Mouse (Mus musculus) hindbrain, postnatal 0 days (tissue): Measurements from ENCODE around the gene Gpd1l. TPM values are rescaled to one million over a fixed set of nuclear protein-coding genes. Genes with fewer than 3 reads are reported as not detected.

Source experiments
- ATAC-seq: fragments of 200-750 bp; cut with Nextera tagmentation; 2 replicates; pipeline ENCODE4 v1.8.0; 2017; ENCODE audit warnings: mild to moderate bottlenecking, moderate TSS enrichment, moderate library complexity
- DNase-seq: peaks from one replicate; pipeline ENCODE4 v3.0.0-alpha.2; 2015; ENCODE audit warnings: low spot score
- H3K27ac ChIP-seq: fragments of 300-500 bp; sonication (generic); 2 replicates; pipeline ENCODE4 v1.5.1; 2014; ENCODE audit warnings: mild to moderate bottlenecking
- H3K27me3 ChIP-seq: fragments of 300-500 bp; sonication (generic); 2 replicates; pipeline ENCODE4 v1.6.1; 2014; ENCODE audit warnings: low read length, mixed read lengths; ENCODE audit not compliant: insufficient read depth
- H3K36me3 ChIP-seq: fragments of 300-500 bp; sonication (generic); 2 replicates; pipeline ENCODE4 v1.6.1; 2014; ENCODE audit warnings: low read length, mixed read lengths; ENCODE audit not compliant: insufficient read depth
- H3K4me1 ChIP-seq: fragments of 300-500 bp; sonication (generic); 2 replicates; pipeline ENCODE4 v1.6.1; 2014; ENCODE audit warnings: antibody characterized with exemption, low read length, mixed read lengths; ENCODE audit not compliant: insufficient read depth
- H3K4me2 ChIP-seq: fragments of 300-500 bp; sonication (generic); 2 replicates; pipeline ENCODE4 v1.6.1; 2014; ENCODE audit warnings: low read depth, mild to moderate bottlenecking, low read length, moderate library complexity, mixed read lengths
- H3K4me3 ChIP-seq: fragments of 300-500 bp; sonication (generic); 2 replicates; pipeline ENCODE4 v1.5.1; 2014; ENCODE audit warnings: low read length
- H3K9ac ChIP-seq: fragments of 300-500 bp; sonication (generic); replicated peaks from 2 replicates; pipeline ENCODE4 v1.6.1; 2014; ENCODE audit warnings: mild to moderate bottlenecking, low read length, moderate library complexity, mixed read lengths
- H3K9me3 ChIP-seq: fragments of 300-500 bp; sonication (generic); 2 replicates; pipeline ENCODE4 v1.6.1; 2016; ENCODE audit warnings: low read length, mixed read lengths
- CTCF ChIP-seq: IDR thresholded peaks from 2 replicates; pipeline ENCODE4 v1.5.1; 2016; ENCODE audit warnings: antibody characterized with exemption, control low read depth, low read depth
- WGBS: fragments of 180-500 bp; shearing (Covaris S2); extraction: QIAGEN DNeasy Blood & Tissue Kit; methylation state at CpG from one replicate; pipeline ENCODE4 v1.1.7; 2014; 5-methylcytosine and 5-hydroxymethylcytosine counted together
- polyA plus RNA-seq: library from polyadenylated mRNA; unstranded; fragments of >200 nt; fragmentation: Nextera tagmentation; extraction: Ambion mirVana; gene quantifications from 2 replicates; pipeline ENCODE4 v1.2.1, GENCODE M21; 2015
- total RNA-seq: library from RNA; depleted of rRNA; stranded (reverse); fragments of >200 nt; gene quantifications from 2 replicates; pipeline ENCODE4 v1.2.3, GENCODE M21; 2014

Gene Gpd1l
- total and polyA plus RNA-seq, 2 experiments from 2014 or later = 40.9 to 75.9 TPM

GRCm38 (mm10) chr9:114887699-114888098 is 46.1 kb downstream of the Gpd1l start:
- Histone ChIP-seq H3K36me3 (no peaks in the 10 kb centered on the region), H3K27ac (no peak overlapping the region), H3K9ac (no peak overlapping the region), H3K4me2 (no peak overlapping the region), H3K9me3 (no peaks in the 10 kb centered on the region), H3K4me3 (no peak overlapping the region), H3K27me3 (no peaks in the 10 kb centered on the region), H3K4me1 (no peaks in the 10 kb centered on the region)
- WGBS = 90% methylated on average over 3 of the region's 3 CpGs
- ATAC-seq = no peak
- peak; percentile 66 for TF ChIP-seq CTCF
- DNase-seq = peak; percentile 65

GRCm38 (mm10) chr9:114885991-114886662 is 47.7 kb downstream of the Gpd1l start:
- WGBS = 32% methylated on average over 8 of the region's 8 CpGs
- H3K36me3 ChIP-seq = no peaks in the 10 kb centered on the region
- no peaks in the 10 kb centered on the region for H3K4me1 ChIP-seq
- no peaks in the 10 kb centered on the region for H3K9me3 ChIP-seq
- H3K27me3 ChIP-seq = no peaks in the 10 kb centered on the region
- H3K9ac ChIP-seq = no peak overlapping the region
- no peak overlapping the region for H3K27ac ChIP-seq
- H3K4me2 ChIP-seq = no peak overlapping the region
- ATAC-seq (no peak), DNase-seq (peak; percentile 8)
- H3K4me3 ChIP-seq = no peak overlapping the region
- no peak for TF ChIP-seq CTCF

DNA sequence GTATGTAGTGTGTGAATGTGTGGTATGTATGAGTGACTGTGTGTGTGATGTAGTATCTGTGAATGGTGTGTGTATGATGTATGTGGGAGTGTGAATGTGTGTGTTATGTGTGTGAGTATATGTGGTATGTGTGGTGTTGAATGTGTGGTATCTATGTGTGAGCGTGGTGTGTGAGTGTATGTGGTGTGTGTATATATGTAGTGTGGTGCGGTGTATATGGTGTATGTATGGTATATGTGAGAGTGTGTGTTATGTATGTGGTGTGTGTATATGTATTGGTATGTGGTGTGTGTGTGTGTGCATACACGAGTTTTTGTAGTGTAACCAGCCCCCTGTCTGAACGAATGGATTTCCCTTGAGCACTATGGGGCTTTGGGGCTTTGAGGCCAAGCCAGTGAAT is 48.2 kb downstream of the Gpd1l start:
- H3K27ac ChIP-seq = no peak overlapping the region
- H3K4me2 ChIP-seq = no peak overlapping the region
- no peak for TF ChIP-seq CTCF
- ATAC-seq (no peak), DNase-seq (no peak)
- H3K9ac ChIP-seq = no peak overlapping the region
- no peaks in the 10 kb centered on the region for H3K9me3 ChIP-seq
- H3K27me3 ChIP-seq = no peaks in the 10 kb centered on the region
- 76% methylated on average over 4 of the region's 4 CpGs for WGBS
- H3K36me3 ChIP-seq = no peaks in the 10 kb centered on the region
- no peaks in the 10 kb centered on the region for H3K4me1 ChIP-seq
- no peak overlapping the region for H3K4me3 ChIP-seq

DNA sequence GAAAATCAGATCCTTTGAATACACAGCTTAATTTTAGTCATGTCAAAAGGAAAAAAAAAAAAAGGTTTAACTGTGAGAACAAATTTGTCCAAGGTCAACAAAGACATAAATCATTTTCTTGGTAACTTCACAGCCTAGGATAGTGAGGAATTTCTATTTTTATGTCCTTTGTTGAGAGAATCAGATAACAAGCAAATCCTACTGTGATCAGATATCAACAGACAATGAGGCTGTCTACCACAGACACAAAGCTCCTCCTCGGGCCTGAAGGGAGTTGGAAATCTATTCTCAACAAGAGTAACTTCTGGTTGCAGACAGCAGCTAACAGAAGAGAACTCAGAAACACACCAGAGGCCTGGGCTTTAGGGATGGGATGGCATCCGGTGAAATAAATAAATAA is 51.8 kb downstream of the Gpd1l start:
- Histone ChIP-seq H3K4me1 (no peaks in the 10 kb centered on the region), H3K27me3 (no peaks in the 10 kb centered on the region), H3K9ac (no peak overlapping the region), H3K4me2 (no peak overlapping the region), H3K9me3 (no peaks in the 10 kb centered on the region), H3K27ac (no peak overlapping the region), H3K36me3 (no peaks in the 10 kb centered on the region), H3K4me3 (no peak overlapping the region)
- ATAC-seq (no peak), DNase-seq (no peak)
- 63% methylated on average over 2 of the region's 2 CpGs for WGBS
- TF ChIP-seq CTCF = no peak

- no peak overlapping the region for H3K27ac ChIP-seq
- no peak overlapping the region for H3K4me2 ChIP-seq
- 66% methylated on average over 11 of the region's 11 CpGs for WGBS
- DNase-seq = peak; percentile 32
- H3K27me3 ChIP-seq = no peaks in the 10 kb centered on the region; the same call in 1 of the 2 replicates
- H3K9ac ChIP-seq = no peak overlapping the region
- 0 out of 2 replicates have a peak, but pooled peaks have one; percentile 13 for TF ChIP-seq CTCF
- ATAC-seq = no peak
- no peaks in the 10 kb centered on the region for H3K9me3 ChIP-seq
- no peak overlapping the region for H3K4me3 ChIP-seq
- no peaks in the 10 kb centered on the region for H3K36me3 ChIP-seq
- no peaks in the 10 kb centered on the region; the same call in 1 of the 2 replicates for H3K4me1 ChIP-seq
Measured at GRCm38 (mm10) chr9:114855327-114855726, 78.5 kb downstream of the Gpd1l start.

DNA sequence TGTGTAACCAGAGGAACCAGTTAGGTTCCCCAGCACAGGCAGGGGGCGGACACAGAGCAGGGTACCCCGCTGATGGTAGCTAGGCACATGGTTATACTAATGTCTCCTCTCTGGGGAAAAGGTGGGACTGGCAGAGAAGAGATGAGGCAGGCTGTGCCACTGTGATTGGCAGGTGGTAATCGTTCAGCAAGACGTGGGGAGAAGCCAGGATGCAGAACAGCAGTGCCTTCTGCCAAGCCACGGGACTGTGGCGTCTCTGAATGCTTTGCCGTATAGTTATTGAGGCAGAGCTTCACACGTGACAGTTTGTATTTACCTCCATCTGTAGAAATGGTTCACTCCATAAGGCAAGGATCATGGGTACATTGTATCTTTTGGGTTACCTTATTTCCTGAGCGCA is 79.1 kb downstream of the Gpd1l start:
- Histone ChIP-seq H3K9me3 (no peaks in the 10 kb centered on the region), H3K4me1 (no peaks in the 10 kb centered on the region; the same call in 1 of the 2 replicates), H3K27me3 (no peaks in the 10 kb centered on the region; the same call in 1 of the 2 replicates), H3K4me2 (no peak overlapping the region), H3K27ac (no peak overlapping the region), H3K36me3 (no peaks in the 10 kb centered on the region), H3K9ac (no peak overlapping the region), H3K4me3 (no peak overlapping the region)
- peak; percentile 36 for DNase-seq
- WGBS = 56% methylated on average over 9 of the region's 9 CpGs
- no peak for TF ChIP-seq CTCF
- peak; percentile 51 for ATAC-seq

DNA sequence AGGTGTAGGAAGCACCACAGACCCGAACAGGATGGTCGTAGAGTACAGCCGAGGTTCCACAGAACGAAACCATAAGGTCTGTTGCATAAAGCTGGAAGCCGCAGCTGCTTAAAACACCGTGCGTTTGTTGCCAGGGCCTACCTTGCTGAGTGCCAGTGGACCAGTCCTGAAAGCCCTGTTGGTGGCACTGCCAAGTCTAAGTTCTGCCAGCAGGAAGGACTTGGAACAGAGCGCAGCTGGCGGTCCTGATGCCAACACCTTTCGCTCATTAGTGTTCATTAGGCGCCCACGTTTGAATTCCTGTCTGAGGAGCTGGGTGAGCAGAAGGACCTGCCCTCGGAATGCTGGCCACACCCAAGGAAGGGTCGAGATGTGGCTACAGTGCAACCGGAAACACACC is 80.5 kb downstream of the Gpd1l start:
- no peak for TF ChIP-seq CTCF
- no peak for ATAC-seq
- Histone ChIP-seq H3K9me3 (no peaks in the 10 kb centered on the region), H3K36me3 (no peaks in the 10 kb centered on the region), H3K4me1 (no peaks in the 10 kb centered on the region; the same call in 1 of the 2 replicates), H3K4me2 (no peak overlapping the region), H3K9ac (no peak overlapping the region), H3K27me3 (no peaks in the 10 kb centered on the region; the same call in 1 of the 2 replicates), H3K4me3 (no peak overlapping the region), H3K27ac (no peak overlapping the region)
- WGBS = 71% methylated on average over 15 of the region's 15 CpGs
- no peak for DNase-seq
